Mouse (Mus musculus) G1E (cell line): Measurements from ENCODE around the gene Vegfd.

Experiments used
- CTCF ChIP-seq: IDR thresholded peaks from 2 replicates; pipeline ENCODE4 v1.5.1; 2012; ENCODE audit warnings: low read depth, low read length, inconsistent platforms, mixed read lengths
- GATA1 ChIP-seq: IDR thresholded peaks from 2 replicates; pipeline ENCODE4 v1.6.1; 2012; ENCODE audit warnings: borderline replicate concordance, low read length, inconsistent platforms, mixed read lengths
- GATA2 ChIP-seq: IDR thresholded peaks from 2 replicates; pipeline ENCODE4 v1.6.1; 2012; ENCODE audit warnings: low read depth, low read length, inconsistent platforms, borderline replicate concordance
- POLR2AphosphoS5 ChIP-seq: IDR thresholded peaks from 2 replicates; pipeline ENCODE4 v1.6.1; 2012; ENCODE audit warnings: low read depth, low read length, inconsistent platforms; ENCODE audit not compliant: insufficient replicate concordance
- TAL1 ChIP-seq: conservative IDR thresholded peaks from 2 replicates; pipeline ENCODE4 v1.6.1; 2012; ENCODE audit warnings: low read depth, low read length, inconsistent platforms, mixed read lengths

DNA sequence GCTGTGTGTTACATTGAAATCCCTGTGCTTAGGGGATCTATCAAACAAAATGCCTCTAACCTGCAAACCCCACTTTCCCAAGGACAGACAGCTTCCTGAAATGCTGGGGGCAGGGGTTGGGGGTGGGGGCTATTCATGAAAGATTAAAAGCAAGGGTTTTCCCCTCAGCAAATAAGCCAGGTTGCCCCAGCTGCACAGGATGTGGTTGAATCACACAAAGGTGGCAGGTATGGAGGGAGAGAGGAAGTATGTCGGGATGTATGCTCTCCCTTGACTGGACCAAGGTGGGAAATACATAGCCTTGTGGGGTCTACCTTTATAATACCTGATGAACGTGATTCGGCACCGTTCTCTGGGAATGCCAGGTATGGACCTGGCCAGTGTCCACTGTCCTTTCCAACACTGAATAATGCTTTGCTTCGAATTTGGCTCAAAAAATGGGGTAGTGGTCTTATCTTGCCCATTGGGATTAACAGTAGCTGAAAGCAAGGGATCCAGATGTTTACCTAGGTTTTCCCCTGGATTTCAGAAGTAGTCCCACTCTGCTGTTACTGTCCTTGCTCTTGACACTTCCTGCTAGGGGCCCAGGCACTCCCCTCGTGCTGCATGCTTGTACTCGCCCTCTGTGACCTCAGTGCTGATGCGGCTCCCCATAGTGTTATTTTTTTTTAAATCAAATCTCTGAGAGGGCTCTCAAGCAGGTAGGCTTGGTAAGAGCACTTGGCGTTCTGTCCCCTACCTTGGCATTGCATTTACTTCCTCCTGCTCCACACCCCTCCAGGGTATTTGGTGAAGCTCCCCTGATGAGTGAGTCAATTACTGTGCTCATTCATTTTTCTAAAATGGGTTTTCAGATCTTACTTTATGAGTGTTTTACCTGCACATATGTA, 33.2 kb downstream of the Vegfd start:
- TF ChIP-seq CTCF (no peak), GATA1 (no peak), TAL1 (no peak), POLR2AphosphoS5 (no peak), GATA2 (no peak)
